Mouse (Mus musculus) midbrain, embryonic 13.5 days (tissue): ENCODE results near the gene Pnkp. TPM values are rescaled to one million over a fixed set of nuclear protein-coding genes. Genes with fewer than 3 reads are reported as not detected.

Experiments
- ATAC-seq: fragments of 200-750 bp; cut with Nextera tagmentation; 2 replicates; pipeline ENCODE4 v1.8.0; 2017; ENCODE audit warnings: mild to moderate bottlenecking, moderate TSS enrichment, moderate library complexity
- H3K27ac ChIP-seq: fragments of 300-500 bp; sonication (generic); 2 replicates; pipeline ENCODE4 v1.5.1; 2015; ENCODE audit warnings: inconsistent platforms, mild to moderate bottlenecking, moderate library complexity
- H3K27me3 ChIP-seq: fragments of 300-500 bp; sonication (generic); 2 replicates; pipeline ENCODE4 v1.6.1; 2015; ENCODE audit warnings: mild to moderate bottlenecking, inconsistent platforms
- H3K36me3 ChIP-seq: fragments of 300-500 bp; sonication (generic); 2 replicates; pipeline ENCODE4 v1.6.1; 2015; ENCODE audit warnings: mild to moderate bottlenecking, inconsistent platforms
- H3K4me1 ChIP-seq: fragments of 300-500 bp; sonication (generic); replicated peaks from 2 replicates; pipeline ENCODE4 v1.6.1; 2015; ENCODE audit warnings: inconsistent platforms
- H3K4me2 ChIP-seq: fragments of 300-500 bp; sonication (generic); replicated peaks from 2 replicates; pipeline ENCODE4 v1.6.1; 2015; ENCODE audit warnings: moderate library complexity, mild to moderate bottlenecking, inconsistent platforms
- H3K4me3 ChIP-seq: fragments of 300-500 bp; sonication (generic); replicated peaks from 2 replicates; pipeline ENCODE4 v1.5.1; 2015; ENCODE audit warnings: mild to moderate bottlenecking, inconsistent platforms
- H3K9ac ChIP-seq: fragments of 300-500 bp; sonication (generic); replicated peaks from 2 replicates; pipeline ENCODE4 v1.6.1; 2015; ENCODE audit warnings: mild to moderate bottlenecking, inconsistent platforms
- H3K9me3 ChIP-seq: fragments of 300-500 bp; sonication (generic); 2 replicates; pipeline ENCODE4 v1.6.1; 2016; ENCODE audit warnings: mild to moderate bottlenecking, inconsistent platforms
- WGBS: fragments of 180-500 bp; shearing (Covaris S2); methylation state at CpG from one replicate; pipeline ENCODE4 v1.1.7; 2015; 5-methylcytosine and 5-hydroxymethylcytosine counted together
- polyA plus RNA-seq: library from polyadenylated mRNA; unstranded; fragments of >200 nt; fragmentation: Nextera tagmentation; extraction: Ambion mirVana; gene quantifications from 2 replicates; pipeline ENCODE4 v1.2.1, GENCODE M21; 2015

Pnkp gene
- polyA plus RNA-seq, 1 experiment from 2014 or later, result 38.5 TPM

GRCm38 (mm10) chr7:44848561-44849415, 8.2 kb upstream of the Pnkp start, which contains the start of the genes Akt1s1 and Tbc1d17:
Gene Akt1s1 (plus strand): TSS chr7:44848991.
Gene Tbc1d17 (minus strand): TSS chr7:44849079.
- H3K9me3 ChIP-seq, result no peaks in the 10 kb centered on the region
- H3K4me2 ChIP-seq, result peak within 1 kb of the TSS; percentile 89
- peaks cover 43% of the 10 kb centered on the region for H3K4me1 ChIP-seq
- H3K9ac ChIP-seq, result peak within 1 kb of the TSS; percentile 86
- H3K4me3 ChIP-seq, result peak within 1 kb of the TSS; percentile 75
- peak within 1 kb of the TSS; percentile 97 for H3K27ac ChIP-seq
- under 1% methylated on average over 54 of the region's 54 CpGs for WGBS
- H3K36me3 ChIP-seq, result peaks cover 48% of the 10 kb centered on the region
- peak; percentile 84 for ATAC-seq
- no peaks in the 10 kb centered on the region for H3K27me3 ChIP-seq

- peak overlapping the region; percentile 97 for H3K27ac ChIP-seq
- H3K27me3 ChIP-seq, result no peaks in the 10 kb centered on the region
- ATAC-seq, result peak; percentile 78
- peak overlapping the region; percentile 75 for H3K4me3 ChIP-seq
- WGBS, result under 1% methylated on average over 41 of the region's 41 CpGs
- H3K36me3 ChIP-seq, result peaks cover 40% of the 10 kb centered on the region
- H3K4me1 ChIP-seq, result peaks cover 51% of the 10 kb centered on the region
- H3K9ac ChIP-seq, result peak overlapping the region; percentile 86
- H3K4me2 ChIP-seq, result peak overlapping the region; percentile 89
- H3K9me3 ChIP-seq, result no peaks in the 10 kb centered on the region
These were observed 7.4 kb upstream of the Pnkp start for GRCm38 (mm10) chr7:44849416-44850111.

GRCm38 (mm10) chr7:44850146-44850545, 6.8 kb upstream of the Pnkp start:
- H3K27ac ChIP-seq, result peak overlapping the region; percentile 97
- peak overlapping the region; percentile 89 for H3K4me2 ChIP-seq
- H3K9ac ChIP-seq, result peak overlapping the region; percentile 86
- no peaks in the 10 kb centered on the region for H3K27me3 ChIP-seq
- WGBS, result under 1% methylated on average over 33 of the region's 33 CpGs
- H3K36me3 ChIP-seq, result peaks cover 34% of the 10 kb centered on the region
- peak overlapping the region; percentile 75 for H3K4me3 ChIP-seq
- no peaks in the 10 kb centered on the region for H3K9me3 ChIP-seq
- ATAC-seq, result peak; percentile 41
- peaks cover 57% of the 10 kb centered on the region for H3K4me1 ChIP-seq

- H3K27ac ChIP-seq, result peak overlapping the region; percentile 97
These were observed 5.9 kb upstream of the Pnkp start for GRCm38 (mm10) chr7:44850789-44851624.

GRCm38 (mm10) chr7:44851625-44852234, 5.2 kb upstream of the Pnkp start:
- WGBS, result 95% methylated on average over 12 of the region's 12 CpGs
- H3K27me3 ChIP-seq, result no peaks in the 10 kb centered on the region
- ATAC-seq, result no peak
- peak overlapping the region; percentile 75; the same call in 1 of the 2 replicates for H3K4me3 ChIP-seq
- H3K9ac ChIP-seq, result no peak overlapping the region
- no peak overlapping the region for H3K27ac ChIP-seq
- peak overlapping the region; percentile 89; the same call in 1 of the 2 replicates for H3K4me2 ChIP-seq
- H3K4me1 ChIP-seq, result peaks cover 72% of the 10 kb centered on the region
- no peaks in the 10 kb centered on the region for H3K9me3 ChIP-seq
- peaks cover 18% of the 10 kb centered on the region for H3K36me3 ChIP-seq

More at GRCm38 (mm10) chr7:44850789-44851624, 5.9 kb upstream of the Pnkp start:
- Histone ChIP-seq H3K9ac (peak overlapping the region; percentile 86), H3K9me3 (no peaks in the 10 kb centered on the region), H3K27me3 (no peaks in the 10 kb centered on the region), H3K4me2 (peak overlapping the region; percentile 89), H3K36me3 (peaks cover 25% of the 10 kb centered on the region), H3K4me3 (peak overlapping the region; percentile 75), H3K4me1 (peaks cover 65% of the 10 kb centered on the region)
- no peak for ATAC-seq
- 83% methylated on average over 8 of the region's 8 CpGs for WGBS

- Histone ChIP-seq H3K27me3 (no peaks in the 10 kb centered on the region), H3K36me3 (peaks cover 16% of the 10 kb centered on the region), H3K27ac (no peak overlapping the region), H3K9me3 (no peaks in the 10 kb centered on the region), H3K4me2 (no peak overlapping the region), H3K4me1 (peaks cover 68% of the 10 kb centered on the region), H3K4me3 (no peak overlapping the region), H3K9ac (no peak overlapping the region)
- WGBS, result 89% methylated on average over 36 of the region's 36 CpGs
- ATAC-seq, result no peak
These were observed 4.5 kb upstream of the Pnkp start for GRCm38 (mm10) chr7:44852259-44853027.

- no peak overlapping the region for H3K4me2 ChIP-seq
- no peak overlapping the region for H3K27ac ChIP-seq
- no peaks in the 10 kb centered on the region for H3K27me3 ChIP-seq
- peaks cover 67% of the 10 kb centered on the region for H3K4me1 ChIP-seq
- H3K9ac ChIP-seq, result no peak overlapping the region; the same call in 1 of the 2 replicates
- peaks cover 16% of the 10 kb centered on the region for H3K36me3 ChIP-seq
- 91% methylated on average over 2 of the region's 2 CpGs for WGBS
- H3K9me3 ChIP-seq, result no peaks in the 10 kb centered on the region
- no peak overlapping the region for H3K4me3 ChIP-seq
- ATAC-seq, result no peak
These were observed 3.9 kb upstream of the Pnkp start for GRCm38 (mm10) chr7:44853065-44853464.

GRCm38 (mm10) chr7:44853596-44854355, 3.2 kb upstream of the Pnkp start:
- Histone ChIP-seq H3K36me3 (peaks cover 16% of the 10 kb centered on the region), H3K4me2 (peak overlapping the region; percentile 81), H3K4me3 (peak overlapping the region; percentile 46), H3K4me1 (peaks cover 73% of the 10 kb centered on the region), H3K9ac (peak overlapping the region; percentile 76), H3K27me3 (no peaks in the 10 kb centered on the region), H3K9me3 (no peaks in the 10 kb centered on the region), H3K27ac (peak overlapping the region; percentile 89)
- ATAC-seq, result no peak
- 32% methylated on average over 26 of the region's 26 CpGs for WGBS

- peak; percentile 4; the same call in 1 of the 2 replicates for ATAC-seq
- no peaks in the 10 kb centered on the region for H3K9me3 ChIP-seq
- peak overlapping the region; percentile 81 for H3K4me2 ChIP-seq
- H3K9ac ChIP-seq, result peak overlapping the region; percentile 76
- peaks cover 75% of the 10 kb centered on the region for H3K4me1 ChIP-seq
- WGBS, result 1% methylated on average over 45 of the region's 45 CpGs
- H3K27me3 ChIP-seq, result no peaks in the 10 kb centered on the region
- peak overlapping the region; percentile 46 for H3K4me3 ChIP-seq
- peaks cover 16% of the 10 kb centered on the region for H3K36me3 ChIP-seq
- peak overlapping the region; percentile 89 for H3K27ac ChIP-seq
These were observed 2.4 kb upstream of the Pnkp start for GRCm38 (mm10) chr7:44854356-44855031.

- peaks cover 77% of the 10 kb centered on the region for H3K4me1 ChIP-seq
- H3K27ac ChIP-seq, result peak overlapping the region; percentile 89
- ATAC-seq, result no peak
- H3K27me3 ChIP-seq, result no peaks in the 10 kb centered on the region
- H3K4me2 ChIP-seq, result peak overlapping the region; percentile 81
- peak overlapping the region; percentile 46 for H3K4me3 ChIP-seq
- no peaks in the 10 kb centered on the region for H3K9me3 ChIP-seq
- peak overlapping the region; percentile 76 for H3K9ac ChIP-seq
- peaks cover 21% of the 10 kb centered on the region for H3K36me3 ChIP-seq
- 41% methylated on average over 10 of the region's 10 CpGs for WGBS
These were observed 1.9 kb upstream of the Pnkp start for GRCm38 (mm10) chr7:44855036-44855435.
